Mouse (Mus musculus): ENCODE measurements at regions not wholly inside any gene's neighbourhood (a gene's known extent, or its start where the extent isn't known, plus 50 kb on each side); places are given as distances from the start of the nearest gene placed in this dataset.

GRCm38 (mm10) chr3:128222344-128222743 lies 326.2 kb upstream of the Fam241a start:
- no peak for ATAC-seq

- no peak for ATAC-seq
Observed at GRCm38 (mm10) chr3:128221625-128222024, 325.5 kb upstream of the Fam241a start.

- ATAC-seq = no peak
Observed at GRCm38 (mm10) chr3:128220776-128221550, 324.8 kb upstream of the Fam241a start.

GRCm38 (mm10) chr3:128217765-128218415 lies 321.8 kb upstream of the Fam241a start:
- ATAC-seq = no peak

GRCm38 (mm10) chr3:128212256-128212655 lies 316.1 kb upstream of the Fam241a start:
- ATAC-seq = no peak

GRCm38 (mm10) chr3:128210591-128210990 lies 314.5 kb upstream of the Fam241a start:
- no peak for ATAC-seq

GRCm38 (mm10) chr3:128206948-128207347 lies 310.8 kb upstream of the Fam241a start:
- no peak for ATAC-seq

- no peak for ATAC-seq
Observed at GRCm38 (mm10) chr3:128206483-128206882, 310.4 kb upstream of the Fam241a start.

- no peak for ATAC-seq
Observed at GRCm38 (mm10) chr3:128200574-128201235, 304.6 kb upstream of the Fam241a start.

GRCm38 (mm10) chr3:128199466-128199865 lies 303.3 kb upstream of the Fam241a start:
- no peak for ATAC-seq

- no peak for ATAC-seq
Observed at GRCm38 (mm10) chr3:128192046-128192800, 296.1 kb upstream of the Fam241a start.

GRCm38 (mm10) chr3:128187330-128188044 lies 291.4 kb upstream of the Fam241a start:
- ATAC-seq = no peak

GRCm38 (mm10) chr3:128186278-128186677 lies 290.2 kb upstream of the Fam241a start:
- no peak for ATAC-seq

GRCm38 (mm10) chr3:128181221-128181908 lies 285.2 kb upstream of the Fam241a start:
- ATAC-seq = no peak

GRCm38 (mm10) chr3:128149216-128149615 lies 253.1 kb upstream of the Fam241a start:
- no peak for ATAC-seq

GRCm38 (mm10) chr3:128145329-128145728 lies 249.2 kb upstream of the Fam241a start:
- no peak for ATAC-seq

- no peak for ATAC-seq
Observed at GRCm38 (mm10) chr3:128127836-128128235, 231.7 kb upstream of the Fam241a start.

GRCm38 (mm10) chr3:128126664-128127063 lies 230.5 kb upstream of the Fam241a start:
- no peak for ATAC-seq

GRCm38 (mm10) chr3:128122111-128122510 lies 226.0 kb upstream of the Fam241a start:
- no peak for ATAC-seq

- no peak for ATAC-seq
Observed at GRCm38 (mm10) chr3:128120647-128121440, 224.7 kb upstream of the Fam241a start.

GRCm38 (mm10) chr3:128113209-128113608 lies 217.1 kb upstream of the Fam241a start:
- no peak for ATAC-seq

Measured in CD4-positive, CD25-positive, alpha-beta regulatory T cell, adult 4 months (primary cell).